Mouse (Mus musculus) forebrain, embryonic 14.5 days (tissue): Measurements from ENCODE around the gene Fto. TPM values are rescaled to one million over a fixed set of nuclear protein-coding genes. Genes with fewer than 3 reads are reported as not detected.

ENCODE experiments used
- ATAC-seq: fragments of 200-750 bp; cut with Nextera tagmentation; 2 replicates; pipeline ENCODE4 v1.8.0; 2017; ENCODE audit warnings: mild to moderate bottlenecking, moderate library complexity
- DNase-seq: peaks from one replicate; pipeline ENCODE4 v3.0.0-alpha.2; 2015; ENCODE audit warnings: low spot score
- H3K27ac ChIP-seq: fragments of 300-500 bp; sonication (generic); 2 replicates; pipeline ENCODE4 v1.5.1; 2014; ENCODE audit warnings: low read depth, mild to moderate bottlenecking, control low read depth, low read length, moderate library complexity
- H3K27me3 ChIP-seq: fragments of 300-500 bp; sonication (generic); replicated peaks from 2 replicates; pipeline ENCODE4 v1.6.1; 2014; ENCODE audit warnings: low read length, control low read depth, mixed read lengths; ENCODE audit not compliant: control insufficient read depth, insufficient read depth
- H3K36me3 ChIP-seq: fragments of 300-500 bp; sonication (generic); 2 replicates; pipeline ENCODE4 v1.6.1; 2014; ENCODE audit warnings: low read length, control low read depth; ENCODE audit not compliant: control insufficient read depth, insufficient read depth
- H3K4me1 ChIP-seq: fragments of 300-500 bp; sonication (generic); 2 replicates; pipeline ENCODE4 v1.6.1; 2014; ENCODE audit warnings: antibody characterized with exemption, low read length, control low read depth; ENCODE audit not compliant: control insufficient read depth, insufficient read depth
- H3K4me2 ChIP-seq: fragments of 300-500 bp; sonication (generic); 2 replicates; pipeline ENCODE4 v1.6.1; 2014; ENCODE audit warnings: mild to moderate bottlenecking, control low read depth, low read length
- H3K4me3 ChIP-seq: fragments of 300-500 bp; sonication (generic); 2 replicates; pipeline ENCODE4 v1.5.1; 2014; ENCODE audit warnings: low read depth, low read length, control low read depth
- H3K9ac ChIP-seq: fragments of 300-500 bp; sonication (generic); 2 replicates; pipeline ENCODE4 v1.6.1; 2014; ENCODE audit warnings: mild to moderate bottlenecking, low read length, control low read depth, moderate library complexity
- H3K9me3 ChIP-seq: fragments of 300-500 bp; sonication (generic); replicated peaks from 2 replicates; pipeline ENCODE4 v1.6.1; 2016; ENCODE audit warnings: low read length, control low read depth, mixed read lengths; ENCODE audit not compliant: control insufficient read depth
- WGBS: fragments of 180-500 bp; shearing (Covaris S2); extraction: QIAGEN DNeasy Blood & Tissue Kit; methylation state at CpG from one replicate; pipeline ENCODE4 v1.1.7; 2014; 5-methylcytosine and 5-hydroxymethylcytosine counted together
- polyA plus RNA-seq: library from polyadenylated mRNA; unstranded; fragments of >200 nt; fragmentation: Nextera tagmentation; extraction: Ambion mirVana; gene quantifications from 2 replicates; pipeline ENCODE4 v1.2.1, GENCODE M21; 2014

The Fto gene
- polyA plus RNA-seq, 1 experiment from 2014 or later: 103 TPM

GRCm38 (mm10) chr8:91529699-91530098, 216.4 kb downstream of the Fto start:
- Histone ChIP-seq H3K4me1 (peaks cover 16% of the 10 kb centered on the region; the same call in 1 of the 2 replicates), H3K36me3 (no peaks in the 10 kb centered on the region), H3K27me3 (0 out of 2 replicates have a peak, but pooled peaks cover 12% of the 10 kb centered on the region), H3K4me2 (no peak overlapping the region), H3K27ac (no peak overlapping the region), H3K9me3 (no peaks in the 10 kb centered on the region), H3K4me3 (no peak overlapping the region), H3K9ac (no peak overlapping the region)
- WGBS: 95% methylated on average over 5 of the region's 5 CpGs
- no peak for DNase-seq
- no peak for ATAC-seq

- H3K4me3 ChIP-seq: no peak overlapping the region
- 0 out of 2 replicates have a peak, but pooled peaks cover 12% of the 10 kb centered on the region for H3K27me3 ChIP-seq
- no peaks in the 10 kb centered on the region for H3K9me3 ChIP-seq
- DNase-seq (no peak), ATAC-seq (no peak)
- 80% methylated on average over 8 of the region's 8 CpGs for WGBS
- H3K9ac ChIP-seq: no peak overlapping the region
- no peak overlapping the region for H3K27ac ChIP-seq
- no peaks in the 10 kb centered on the region for H3K36me3 ChIP-seq
- peaks cover 8% of the 10 kb centered on the region; the same call in 1 of the 2 replicates for H3K4me1 ChIP-seq
- H3K4me2 ChIP-seq: no peak overlapping the region
These were observed 217.3 kb downstream of the Fto start for GRCm38 (mm10) chr8:91530656-91531055.

GRCm38 (mm10) chr8:91531971-91532370, 218.6 kb downstream of the Fto start:
- Histone ChIP-seq H3K9ac (no peak overlapping the region), H3K27me3 (0 out of 2 replicates have a peak, but pooled peaks cover 9% of the 10 kb centered on the region), H3K4me2 (no peak overlapping the region), H3K27ac (no peak overlapping the region), H3K4me1 (0 out of 2 replicates have a peak, but pooled peaks cover 5% of the 10 kb centered on the region), H3K36me3 (no peaks in the 10 kb centered on the region), H3K9me3 (no peaks in the 10 kb centered on the region), H3K4me3 (no peak overlapping the region)
- DNase-seq (peak; percentile 80), ATAC-seq (peak; percentile 55; the same call in 1 of the 2 replicates)
- 32% methylated on average over 8 of the region's 8 CpGs for WGBS

- 0 out of 2 replicates have a peak, but pooled peaks cover 7% of the 10 kb centered on the region for H3K27me3 ChIP-seq
These were observed 219.5 kb downstream of the Fto start for GRCm38 (mm10) chr8:91532671-91533436.

GRCm38 (mm10) chr8:91534752-91535151, 221.4 kb downstream of the Fto start:
- no peak for DNase-seq
- H3K9ac ChIP-seq: no peak overlapping the region

More at GRCm38 (mm10) chr8:91532671-91533436, 219.5 kb downstream of the Fto start:
- WGBS: 79% methylated on average over 18 of the region's 18 CpGs
- Histone ChIP-seq H3K4me2 (no peak overlapping the region), H3K36me3 (no peaks in the 10 kb centered on the region), H3K4me3 (no peak overlapping the region), H3K4me1 (peaks cover 11% of the 10 kb centered on the region; the same call in 1 of the 2 replicates), H3K27ac (no peak overlapping the region), H3K9me3 (no peaks in the 10 kb centered on the region), H3K9ac (no peak overlapping the region)
- no peak for DNase-seq
- ATAC-seq: peak; percentile 29; the same call in 1 of the 2 replicates

GRCm38 (mm10) chr8:91538109-91538508, 224.8 kb downstream of the Fto start:
- DNase-seq (no peak), ATAC-seq (no peak)
- H3K9ac ChIP-seq: no peak overlapping the region
- no peaks in the 10 kb centered on the region for H3K36me3 ChIP-seq
- no peaks in the 10 kb centered on the region for H3K9me3 ChIP-seq
- H3K4me2 ChIP-seq: no peak overlapping the region
- H3K4me1 ChIP-seq: peaks cover 9% of the 10 kb centered on the region; the same call in 1 of the 2 replicates
- 77% methylated on average over 9 of the region's 9 CpGs for whole genome bisulfite sequencing
- no peak overlapping the region for H3K4me3 ChIP-seq
- no peak overlapping the region for H3K27ac ChIP-seq
- 0 out of 2 replicates have a peak, but pooled peaks cover 2% of the 10 kb centered on the region for H3K27me3 ChIP-seq

More at GRCm38 (mm10) chr8:91534752-91535151, 221.4 kb downstream of the Fto start:
- H3K27ac ChIP-seq: no peak overlapping the region
- no peak overlapping the region for H3K4me3 ChIP-seq
- H3K27me3 ChIP-seq: 0 out of 2 replicates have a peak, but pooled peaks cover 5% of the 10 kb centered on the region
- no peaks in the 10 kb centered on the region for H3K36me3 ChIP-seq
- H3K9me3 ChIP-seq: no peaks in the 10 kb centered on the region
- WGBS: 87% methylated on average over 5 of the region's 5 CpGs
- no peak overlapping the region for H3K4me2 ChIP-seq
- peaks cover 12% of the 10 kb centered on the region; the same call in 1 of the 2 replicates for H3K4me1 ChIP-seq
- ATAC-seq: no peak

GRCm38 (mm10) chr8:91538892-91539291, 225.6 kb downstream of the Fto start:
- DNase-seq (no peak), ATAC-seq (no peak)
- WGBS: 86% methylated on average over 5 of the region's 5 CpGs
- no peak overlapping the region for H3K4me2 ChIP-seq
- peaks cover 9% of the 10 kb centered on the region; the same call in 1 of the 2 replicates for H3K4me1 ChIP-seq
- no peak overlapping the region for H3K27ac ChIP-seq
- H3K4me3 ChIP-seq: no peak overlapping the region
- no peak overlapping the region for H3K9ac ChIP-seq
- no peaks in the 10 kb centered on the region for H3K27me3 ChIP-seq
- no peaks in the 10 kb centered on the region for H3K36me3 ChIP-seq
- H3K9me3 ChIP-seq: no peaks in the 10 kb centered on the region

- ATAC-seq (no peak), DNase-seq (no peak)
- no peak overlapping the region for H3K9ac ChIP-seq
- H3K27me3 ChIP-seq: no peaks in the 10 kb centered on the region
- no peaks in the 10 kb centered on the region for H3K36me3 ChIP-seq
- H3K4me2 ChIP-seq: no peak overlapping the region
- 93% methylated on average over 8 of the region's 8 CpGs for WGBS
- no peak overlapping the region for H3K27ac ChIP-seq
- H3K4me3 ChIP-seq: no peak overlapping the region
- H3K4me1 ChIP-seq: peaks cover 7% of the 10 kb centered on the region; the same call in 1 of the 2 replicates
- H3K9me3 ChIP-seq: no peaks in the 10 kb centered on the region
These were observed 226.3 kb downstream of the Fto start for GRCm38 (mm10) chr8:91539586-91539985.

- no peak overlapping the region for H3K4me3 ChIP-seq
- H3K27ac ChIP-seq: no peak overlapping the region
- no peak overlapping the region for H3K9ac ChIP-seq
- ATAC-seq: no peak
- H3K4me1 ChIP-seq: peaks cover 7% of the 10 kb centered on the region; the same call in 1 of the 2 replicates
- no peaks in the 10 kb centered on the region for H3K36me3 ChIP-seq
- H3K9me3 ChIP-seq: no peaks in the 10 kb centered on the region
- DNase-seq: no peak
- no peak overlapping the region for H3K4me2 ChIP-seq
- H3K27me3 ChIP-seq: no peaks in the 10 kb centered on the region
- WGBS: 87% methylated on average over 3 of the region's 3 CpGs
These were observed 227.9 kb downstream of the Fto start for GRCm38 (mm10) chr8:91541229-91541628.
